Mouse (Mus musculus) forebrain, embryonic 13.5 days (tissue): Measurements from ENCODE around the gene Acot12. TPM values are rescaled to one million over a fixed set of nuclear protein-coding genes. Genes with fewer than 3 reads are reported as not detected.

Source experiments
- ATAC-seq: fragments of 200-750 bp; cut with Nextera tagmentation; 2 replicates; pipeline ENCODE4 v1.8.0; 2017
- H3K27ac ChIP-seq: fragments of 300-500 bp; sonication (generic); 2 replicates; pipeline ENCODE4 v1.5.1; 2015; ENCODE audit warnings: inconsistent platforms, mild to moderate bottlenecking, moderate library complexity
- H3K27me3 ChIP-seq: fragments of 300-500 bp; sonication (generic); 2 replicates; pipeline ENCODE4 v1.6.1; 2015; ENCODE audit warnings: mild to moderate bottlenecking, inconsistent platforms
- H3K36me3 ChIP-seq: fragments of 300-500 bp; sonication (generic); 2 replicates; pipeline ENCODE4 v1.6.1; 2015; ENCODE audit warnings: mild to moderate bottlenecking, inconsistent platforms; ENCODE audit not compliant: poor library complexity, severe bottlenecking
- H3K4me1 ChIP-seq: fragments of 300-500 bp; sonication (generic); 2 replicates; pipeline ENCODE4 v1.6.1; 2015; ENCODE audit warnings: inconsistent platforms
- H3K4me2 ChIP-seq: fragments of 300-500 bp; sonication (generic); 2 replicates; pipeline ENCODE4 v1.6.1; 2015; ENCODE audit warnings: inconsistent platforms, mild to moderate bottlenecking, moderate library complexity
- H3K4me3 ChIP-seq: fragments of 300-500 bp; sonication (generic); 2 replicates; pipeline ENCODE4 v1.5.1; 2015; ENCODE audit warnings: mild to moderate bottlenecking, inconsistent platforms
- H3K9ac ChIP-seq: fragments of 300-500 bp; sonication (generic); 2 replicates; pipeline ENCODE4 v1.6.1; 2015; ENCODE audit warnings: mild to moderate bottlenecking, inconsistent platforms
- H3K9me3 ChIP-seq: fragments of 300-500 bp; sonication (generic); replicated peaks from 2 replicates; pipeline ENCODE4 v1.6.1; 2016; ENCODE audit warnings: inconsistent platforms
- WGBS: fragments of 180-500 bp; shearing (Covaris S2); methylation state at CpG from one replicate; pipeline ENCODE4 v1.1.7; 2015; 5-methylcytosine and 5-hydroxymethylcytosine counted together
- polyA plus RNA-seq: library from polyadenylated mRNA; unstranded; fragments of >200 nt; fragmentation: Nextera tagmentation; extraction: Ambion mirVana; gene quantifications from 2 replicates; pipeline ENCODE4 v1.2.1, GENCODE M21; 2015

Acot12 gene
- polyA plus RNA-seq = not detected in 2 replicates

- H3K9me3 ChIP-seq = no peaks in the 10 kb centered on the region
- peaks cover 12% of the 10 kb centered on the region for H3K27me3 ChIP-seq
- H3K4me3 ChIP-seq = peak within 1 kb of the TSS; percentile 41
- H3K9ac ChIP-seq = peak within 1 kb of the TSS; percentile 67
- H3K36me3 ChIP-seq = no peaks in the 10 kb centered on the region
- ATAC-seq = peak; percentile 67
- WGBS = 9% methylated on average over 45 of the region's 45 CpGs
- peak within 1 kb of the TSS; percentile 82 for H3K4me2 ChIP-seq
- H3K4me1 ChIP-seq = peaks cover 8% of the 10 kb centered on the region
- H3K27ac ChIP-seq = no peak within 1 kb of the TSS
Measured at GRCm38 (mm10) chr13:91741280-91742047, at the start of gene Acot12. Acot12 (plus strand) TSS chr13:91741512.

- Histone ChIP-seq H3K27ac (no peak overlapping the region), H3K9me3 (no peaks in the 10 kb centered on the region), H3K4me2 (no peak overlapping the region), H3K9ac (no peak overlapping the region), H3K27me3 (no peaks in the 10 kb centered on the region), H3K4me1 (no peaks in the 10 kb centered on the region), H3K36me3 (peaks cover 21% of the 10 kb centered on the region), H3K4me3 (no peak overlapping the region)
- no peak for ATAC-seq
- 65% methylated on average over 7 of the region's 7 CpGs for WGBS
Measured at GRCm38 (mm10) chr13:91693615-91694014, 47.7 kb upstream of the Acot12 start.

- Histone ChIP-seq H3K27me3 (no peaks in the 10 kb centered on the region), H3K9me3 (no peaks in the 10 kb centered on the region), H3K27ac (no peak overlapping the region), H3K4me2 (no peak overlapping the region), H3K4me3 (no peak overlapping the region), H3K9ac (no peak overlapping the region), H3K4me1 (no peaks in the 10 kb centered on the region), H3K36me3 (peaks cover 17% of the 10 kb centered on the region)
- WGBS = 83% methylated on average over 2 of the region's 2 CpGs
- no peak for ATAC-seq
Measured at GRCm38 (mm10) chr13:91695406-91695805, 45.9 kb upstream of the Acot12 start.

- H3K27me3 ChIP-seq = no peaks in the 10 kb centered on the region
- 88% methylated on average over 2 of the region's 2 CpGs for WGBS
- H3K4me1 ChIP-seq = no peaks in the 10 kb centered on the region
- no peak overlapping the region for H3K4me3 ChIP-seq
- H3K9me3 ChIP-seq = no peaks in the 10 kb centered on the region
- H3K27ac ChIP-seq = no peak overlapping the region
- peaks cover 23% of the 10 kb centered on the region for H3K36me3 ChIP-seq
- no peak overlapping the region for H3K9ac ChIP-seq
- peak; percentile 40 for ATAC-seq
- no peak overlapping the region for H3K4me2 ChIP-seq
Measured at GRCm38 (mm10) chr13:91696109-91696645, 45.1 kb upstream of the Acot12 start.

- H3K27ac ChIP-seq = no peak overlapping the region
- no peak overlapping the region for H3K4me3 ChIP-seq
- H3K27me3 ChIP-seq = no peaks in the 10 kb centered on the region
- ATAC-seq = peak; percentile 46; the same call in 1 of the 2 replicates
- H3K36me3 ChIP-seq = peaks cover 25% of the 10 kb centered on the region
- no peaks in the 10 kb centered on the region for H3K4me1 ChIP-seq
- no peaks in the 10 kb centered on the region for H3K9me3 ChIP-seq
- 25% methylated on average over 3 of the region's 3 CpGs for WGBS
- no peak overlapping the region for H3K4me2 ChIP-seq
- no peak overlapping the region for H3K9ac ChIP-seq
Measured at GRCm38 (mm10) chr13:91697011-91697410, 44.3 kb upstream of the Acot12 start.

- peaks cover 33% of the 10 kb centered on the region for H3K36me3 ChIP-seq
- no peak for ATAC-seq
- H3K9ac ChIP-seq = no peak overlapping the region
- H3K27me3 ChIP-seq = no peaks in the 10 kb centered on the region
- no peaks in the 10 kb centered on the region for H3K9me3 ChIP-seq
- no peak overlapping the region for H3K4me3 ChIP-seq
- H3K4me2 ChIP-seq = no peak overlapping the region
- WGBS = 90% methylated on average over 6 of the region's 6 CpGs
- no peak overlapping the region for H3K27ac ChIP-seq
- H3K4me1 ChIP-seq = no peaks in the 10 kb centered on the region
Measured at GRCm38 (mm10) chr13:91702337-91702736, 39.0 kb upstream of the Acot12 start.

- 94% methylated on average over 6 of the region's 6 CpGs for WGBS
- H3K4me2 ChIP-seq = no peak overlapping the region
- no peaks in the 10 kb centered on the region; the same call in 1 of the 2 replicates for H3K36me3 ChIP-seq
- no peak for ATAC-seq
- H3K9ac ChIP-seq = no peak overlapping the region
- H3K4me1 ChIP-seq = no peaks in the 10 kb centered on the region
- no peak overlapping the region for H3K27ac ChIP-seq
- no peaks in the 10 kb centered on the region for H3K9me3 ChIP-seq
- H3K27me3 ChIP-seq = no peaks in the 10 kb centered on the region
- no peak overlapping the region for H3K4me3 ChIP-seq
Measured at GRCm38 (mm10) chr13:91719487-91719886, 21.8 kb upstream of the Acot12 start.

- Histone ChIP-seq H3K4me3 (no peak overlapping the region), H3K27me3 (no peaks in the 10 kb centered on the region), H3K4me2 (no peak overlapping the region), H3K9ac (no peak overlapping the region), H3K36me3 (no peaks in the 10 kb centered on the region), H3K4me1 (no peaks in the 10 kb centered on the region), H3K9me3 (no peaks in the 10 kb centered on the region), H3K27ac (no peak overlapping the region)
- 64% methylated on average over 8 of the region's 8 CpGs for WGBS
- peak; percentile 71 for ATAC-seq
Measured at GRCm38 (mm10) chr13:91723108-91723735, 18.1 kb upstream of the Acot12 start.

GRCm38 (mm10) chr13:91723736-91724119 is 17.6 kb upstream of the Acot12 start:
- no peaks in the 10 kb centered on the region for H3K4me1 ChIP-seq
- no peak overlapping the region for H3K4me2 ChIP-seq
- no peaks in the 10 kb centered on the region for H3K36me3 ChIP-seq
- H3K9me3 ChIP-seq = no peaks in the 10 kb centered on the region
- no peak for ATAC-seq
- H3K4me3 ChIP-seq = no peak overlapping the region
- H3K9ac ChIP-seq = no peak overlapping the region
- WGBS = 80% methylated on average over 7 of the region's 7 CpGs
- no peaks in the 10 kb centered on the region for H3K27me3 ChIP-seq
- no peak overlapping the region for H3K27ac ChIP-seq

- Histone ChIP-seq H3K9me3 (no peaks in the 10 kb centered on the region), H3K36me3 (no peaks in the 10 kb centered on the region), H3K27ac (no peak overlapping the region), H3K9ac (no peak overlapping the region), H3K27me3 (no peaks in the 10 kb centered on the region), H3K4me3 (no peak overlapping the region), H3K4me2 (no peak overlapping the region), H3K4me1 (no peaks in the 10 kb centered on the region)
- no peak for ATAC-seq
- 88% methylated on average over 3 of the region's 3 CpGs for WGBS
Measured at GRCm38 (mm10) chr13:91724211-91724610, 17.1 kb upstream of the Acot12 start.

GRCm38 (mm10) chr13:91725130-91725529 is 16.2 kb upstream of the Acot12 start:
- Histone ChIP-seq H3K9ac (no peak overlapping the region), H3K36me3 (no peaks in the 10 kb centered on the region), H3K27ac (no peak overlapping the region), H3K4me2 (no peak overlapping the region), H3K9me3 (no peaks in the 10 kb centered on the region), H3K4me3 (no peak overlapping the region), H3K27me3 (no peaks in the 10 kb centered on the region), H3K4me1 (no peaks in the 10 kb centered on the region)
- 74% methylated on average over 3 of the region's 3 CpGs for whole genome bisulfite sequencing
- ATAC-seq = no peak

- Histone ChIP-seq H3K27ac (no peak overlapping the region), H3K4me2 (no peak overlapping the region), H3K9ac (no peak overlapping the region), H3K27me3 (no peaks in the 10 kb centered on the region), H3K4me3 (no peak overlapping the region), H3K4me1 (no peaks in the 10 kb centered on the region), H3K36me3 (no peaks in the 10 kb centered on the region), H3K9me3 (no peaks in the 10 kb centered on the region)
- no peak for ATAC-seq
Measured at GRCm38 (mm10) chr13:91727899-91728298, 13.4 kb upstream of the Acot12 start.
